Mouse (Mus musculus) T-helper 2 cell (primary cell): Measurements from ENCODE around the gene Cbll1.

ENCODE experiments used
- in situ Hi-C: fragments of 300-600 bp; cut with MboI, MseI; formaldehyde crosslinking; loops from one replicate; pipeline ENCODE4 v1.15.1; 2025; ENCODE audit warnings: high pct_unique_total_duplicates

The Cbll1 gene

DNA sequence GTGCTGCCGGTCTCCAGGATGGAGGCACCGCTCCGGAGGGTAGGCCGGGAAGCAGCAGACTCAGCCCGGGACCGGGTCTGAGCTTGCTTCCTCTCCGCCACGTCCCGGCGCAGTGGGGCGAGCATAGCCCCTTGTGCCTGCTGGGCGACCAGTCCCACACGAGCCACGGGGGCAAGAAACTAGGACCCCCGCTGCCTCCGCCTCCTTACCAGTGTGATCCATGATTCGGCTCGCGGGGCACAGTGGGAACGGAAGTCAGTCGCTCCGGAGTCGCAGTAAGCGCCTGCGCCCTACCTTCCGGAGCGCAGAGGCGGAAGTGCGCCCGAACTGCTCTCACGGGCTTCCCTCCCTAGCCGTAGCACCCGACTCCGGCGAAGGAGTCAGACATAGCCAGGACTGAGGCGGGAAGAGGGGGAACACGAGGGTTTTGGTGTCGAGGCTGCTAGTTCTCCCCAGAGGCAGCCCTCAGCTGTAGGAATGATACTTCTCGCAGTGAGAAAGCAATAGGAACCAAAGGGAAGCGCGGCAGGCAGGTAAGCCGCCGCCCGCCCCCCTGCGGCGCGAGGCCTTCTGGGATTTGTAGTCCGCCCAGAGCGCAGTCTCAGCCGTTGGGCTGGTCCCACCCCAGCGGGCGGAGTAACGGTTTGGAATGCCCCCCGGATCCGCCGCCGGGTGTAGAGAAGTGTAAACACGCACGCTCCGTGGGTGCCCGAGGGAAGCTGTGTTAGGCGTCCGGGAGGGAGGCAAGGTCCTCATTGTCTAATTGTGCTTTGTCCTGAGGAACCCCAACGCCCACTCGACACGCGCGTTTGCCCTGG, at the start of gene Cbll1:
TSS of gene Cbll1 (minus strand) at position 303 of the 818 bp plus-strand sequence.
- in situ Hi-C loops = loop anchor here (5.0 kb wide), 1 partner anchor 138 kb away; no protein-coding TSS in a partner anchor

DNA sequence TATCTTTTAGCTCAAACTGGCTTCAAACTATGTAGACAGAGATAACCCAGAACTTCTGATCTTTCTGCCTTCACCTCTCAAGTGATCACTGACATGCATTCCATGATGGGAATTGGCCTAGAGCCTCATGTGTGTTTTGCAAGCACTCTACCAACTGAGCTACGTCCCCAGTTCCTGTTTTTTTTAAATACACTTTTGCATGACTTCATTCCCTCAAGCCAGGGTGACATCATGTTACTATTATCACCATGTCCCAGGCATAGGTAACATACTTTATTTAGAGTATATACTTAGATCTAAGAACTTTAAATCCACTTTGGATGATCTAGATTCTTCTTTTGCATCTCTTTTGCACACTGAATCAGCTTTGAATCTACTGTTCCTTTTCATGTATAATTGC, 46.6 kb upstream of the Cbll1 start:
- in situ Hi-C loops = no loop called here

DNA sequence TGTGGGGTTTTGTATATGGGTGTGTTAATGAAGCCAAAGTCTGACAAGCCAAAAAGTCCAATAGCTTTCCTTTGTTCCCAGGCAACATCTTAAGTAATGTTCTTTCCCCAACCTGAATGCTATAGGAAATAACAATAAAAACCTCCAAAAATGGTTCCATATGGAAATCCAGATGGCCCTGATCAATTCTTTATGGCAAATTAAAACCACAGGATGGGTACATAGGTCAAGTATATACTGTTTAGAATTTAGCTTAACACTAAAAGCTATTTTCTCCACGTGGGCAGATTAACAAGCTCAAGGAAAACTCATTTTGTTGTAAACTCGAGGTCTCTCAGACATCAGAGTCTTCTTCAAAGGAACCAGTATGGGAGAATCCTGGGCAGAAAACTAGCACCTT, 45.8 kb upstream of the Cbll1 start:
- in situ Hi-C loops = no loop called here

DNA sequence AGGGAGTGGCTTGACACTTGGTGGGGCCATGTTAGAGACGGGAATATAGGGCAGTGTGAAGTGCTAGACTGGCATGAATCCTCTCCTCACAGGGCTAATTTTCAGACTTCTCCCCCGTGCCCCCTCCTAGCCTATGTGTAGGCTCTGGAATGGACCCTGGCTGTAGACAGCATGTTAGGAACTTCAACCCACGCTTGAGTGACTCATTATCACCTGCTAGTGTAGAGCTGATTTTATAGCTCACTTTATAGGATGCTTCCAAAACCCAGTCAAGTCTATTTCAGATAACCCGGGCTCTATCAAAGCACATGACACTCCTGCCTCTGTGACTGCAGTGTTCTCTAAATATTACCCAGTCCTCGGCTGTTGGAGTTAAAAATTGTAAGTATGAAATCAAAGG, 42.1 kb upstream of the Cbll1 start:
- in situ Hi-C loops = no loop called here

DNA sequence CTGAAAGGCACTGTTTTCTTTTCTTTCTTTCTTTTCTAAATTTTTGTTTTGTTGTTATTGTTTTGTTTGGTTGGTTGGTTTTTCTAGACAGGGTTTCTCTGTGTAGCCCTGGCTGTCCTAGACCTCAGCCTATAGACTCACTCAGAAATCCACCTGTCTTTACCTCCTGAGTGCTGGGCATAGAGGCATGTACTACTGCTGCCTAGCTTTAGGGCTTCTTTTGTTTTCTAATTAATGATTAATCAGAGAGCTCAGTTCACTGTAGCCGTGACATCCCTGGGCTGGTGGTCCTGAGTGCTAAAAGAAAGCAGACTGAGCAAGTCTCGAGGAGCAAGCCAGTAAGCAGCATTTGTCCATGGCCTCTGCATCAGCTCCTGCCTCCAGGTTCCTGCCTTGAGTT, 40.4 kb upstream of the Cbll1 start:
- in situ Hi-C loops = no loop called here

DNA sequence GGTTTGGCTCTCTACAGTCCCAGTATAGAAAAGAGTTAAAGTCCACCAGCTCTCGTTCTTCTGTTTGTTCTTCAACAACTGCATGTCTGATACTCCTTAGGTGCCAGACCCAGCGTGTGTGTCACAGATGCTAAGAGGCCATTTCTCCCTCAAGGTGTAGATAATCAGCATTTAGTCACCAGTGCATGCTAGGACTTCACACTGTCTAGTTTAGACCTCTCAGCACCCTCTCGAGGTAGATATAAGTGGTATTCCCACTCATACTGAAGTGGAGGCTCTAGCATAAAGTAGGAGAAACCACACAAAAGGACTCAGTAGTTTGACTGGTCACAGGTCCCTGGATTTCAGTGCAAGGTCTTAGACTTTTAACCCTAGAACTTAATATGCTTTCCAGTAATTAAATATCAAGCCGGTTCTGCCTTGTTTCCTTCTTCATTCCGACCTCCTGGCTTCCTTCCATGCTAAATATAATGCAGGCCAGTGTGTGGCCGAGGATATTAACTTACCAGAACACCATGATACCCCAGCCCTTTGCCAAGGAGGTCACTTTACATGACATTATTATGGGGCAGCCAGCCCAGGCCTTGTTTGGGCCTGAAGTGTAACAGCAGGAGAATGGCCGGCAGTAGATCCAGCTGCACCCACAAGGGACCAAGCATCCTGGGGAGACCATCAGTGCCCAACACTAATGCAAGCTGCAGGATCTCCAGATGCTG, 38.3 kb upstream of the Cbll1 start:
- in situ Hi-C loops = no loop called here

DNA sequence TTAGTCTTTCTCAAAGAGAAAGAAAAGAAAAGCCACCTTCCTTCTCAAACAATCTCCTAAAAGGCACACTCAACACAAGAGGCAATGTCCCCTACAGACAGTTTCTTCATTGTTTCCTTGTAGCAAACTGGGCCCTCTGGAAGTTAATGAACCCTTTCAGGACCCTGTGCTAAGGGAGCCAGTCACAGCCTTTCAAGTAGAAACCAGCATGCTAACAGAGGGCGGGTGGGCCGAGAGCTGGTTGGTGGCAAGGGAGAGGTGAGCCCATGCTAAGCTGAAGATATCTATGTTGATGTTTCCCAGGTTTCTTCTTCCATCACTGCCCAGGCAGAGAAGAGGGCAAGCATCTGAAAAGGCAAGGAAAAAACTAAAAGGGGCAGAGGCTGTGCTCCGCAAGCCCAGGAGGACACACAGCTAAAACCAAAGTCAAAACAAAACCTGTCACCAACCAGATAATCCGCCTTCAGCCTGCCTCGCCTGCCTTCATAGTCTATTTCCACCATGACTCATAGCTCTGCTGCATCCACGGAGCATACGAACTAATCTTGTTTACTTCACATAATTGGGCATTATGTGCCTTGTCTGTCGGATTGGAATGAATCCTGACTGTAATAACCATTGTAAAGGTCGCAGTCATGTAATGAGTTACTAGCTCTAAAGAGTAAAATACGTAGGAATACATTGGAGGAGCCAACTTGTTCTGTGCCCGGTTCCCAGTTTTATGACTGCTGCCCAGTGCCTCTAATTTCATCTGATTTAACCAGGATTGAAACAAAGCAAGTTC, 34.8 kb upstream of the Cbll1 start:
- in situ Hi-C loops = no loop called here

DNA sequence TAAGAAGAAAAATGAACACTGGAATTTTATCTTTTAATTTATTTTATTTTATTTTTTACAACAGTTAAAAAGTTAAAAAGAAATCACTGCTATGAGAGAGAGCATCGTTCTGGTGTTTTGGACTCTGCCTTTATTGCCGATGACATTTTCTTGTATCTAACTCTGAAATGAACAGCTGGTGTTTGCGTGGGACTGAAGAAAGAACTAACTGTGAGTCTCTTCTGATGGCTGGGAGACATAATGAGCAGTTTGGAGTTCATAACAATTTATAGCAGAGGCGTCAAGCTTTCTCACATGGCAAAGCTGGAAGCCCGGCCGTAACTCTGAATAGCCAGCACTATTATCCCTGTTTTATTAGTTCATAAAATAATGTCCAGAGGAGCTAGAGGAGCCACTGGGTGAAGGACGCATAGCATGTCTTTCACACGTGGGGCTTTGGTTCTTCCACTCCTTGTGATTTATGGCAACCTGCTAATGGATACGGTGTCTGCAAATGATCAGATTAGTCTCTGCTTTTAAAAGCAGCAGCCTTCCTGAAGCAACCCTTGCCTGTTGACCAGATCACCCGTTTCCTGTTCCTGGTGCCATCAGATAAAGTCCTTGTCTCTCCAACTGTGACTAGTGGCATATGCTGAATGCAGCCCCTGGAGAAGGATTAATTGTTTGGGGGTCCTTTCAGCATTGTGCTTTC, 33.9 kb upstream of the Cbll1 start:
- in situ Hi-C loops = no loop called here

DNA sequence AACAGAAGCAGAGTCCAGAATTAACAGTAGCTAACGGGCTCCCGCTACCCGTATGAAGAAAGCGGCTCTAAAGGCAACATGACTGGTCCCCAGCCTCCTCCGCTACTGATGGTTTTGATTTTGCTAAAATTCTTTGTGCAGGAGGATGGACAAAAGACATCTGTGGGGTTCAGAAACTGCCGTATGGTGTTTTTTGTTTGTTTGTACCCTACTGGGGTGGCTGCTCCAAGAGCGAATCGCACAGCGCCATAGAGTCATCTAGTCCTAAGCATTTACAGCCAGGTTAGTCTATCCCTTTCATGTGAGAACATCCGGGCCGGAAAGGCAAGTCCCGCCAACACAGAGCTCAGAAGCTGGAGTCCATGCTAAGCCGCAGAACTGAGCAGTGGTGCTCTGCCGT, 32.6 kb upstream of the Cbll1 start:
- in situ Hi-C loops = no loop called here

DNA sequence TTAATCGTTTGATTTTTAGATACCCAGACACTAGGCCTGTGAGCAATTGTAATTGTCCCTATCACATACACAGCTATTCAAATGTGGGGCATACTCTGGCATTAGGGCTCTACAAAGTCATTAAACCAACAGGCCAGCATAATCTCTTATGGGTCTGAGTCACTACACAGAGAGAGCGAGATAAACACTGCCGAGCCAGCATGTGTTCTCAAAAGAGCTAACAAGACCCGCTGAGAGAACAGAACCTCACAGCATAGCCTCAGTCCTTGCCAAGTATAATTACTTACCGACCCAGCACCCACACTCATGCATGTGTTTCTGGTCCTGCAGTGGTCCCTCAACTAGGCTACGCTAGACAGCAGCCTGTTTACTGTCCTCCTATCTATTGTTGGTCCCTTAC, 28.0 kb upstream of the Cbll1 start:
- in situ Hi-C loops = no loop called here

DNA sequence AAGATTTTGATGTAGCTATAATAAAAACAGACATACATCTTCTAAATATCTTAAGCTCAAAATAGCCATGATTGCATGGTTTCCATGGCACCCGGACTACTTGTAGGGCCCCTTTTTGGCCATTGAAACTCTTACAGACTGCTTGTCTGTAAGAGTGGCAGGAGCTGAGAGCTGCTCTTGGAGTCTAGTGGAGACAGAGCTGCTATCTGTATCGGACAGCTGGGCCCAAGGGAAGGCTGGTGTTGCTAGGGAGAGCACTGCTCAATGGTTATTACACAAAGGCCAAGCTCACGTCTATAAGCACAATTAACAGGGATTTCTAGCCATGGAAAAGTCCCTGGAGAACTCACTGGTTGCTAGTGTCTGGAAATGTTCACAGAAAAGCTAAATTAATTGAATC, 22.0 kb upstream of the Cbll1 start:
- in situ Hi-C loops = no loop called here

DNA sequence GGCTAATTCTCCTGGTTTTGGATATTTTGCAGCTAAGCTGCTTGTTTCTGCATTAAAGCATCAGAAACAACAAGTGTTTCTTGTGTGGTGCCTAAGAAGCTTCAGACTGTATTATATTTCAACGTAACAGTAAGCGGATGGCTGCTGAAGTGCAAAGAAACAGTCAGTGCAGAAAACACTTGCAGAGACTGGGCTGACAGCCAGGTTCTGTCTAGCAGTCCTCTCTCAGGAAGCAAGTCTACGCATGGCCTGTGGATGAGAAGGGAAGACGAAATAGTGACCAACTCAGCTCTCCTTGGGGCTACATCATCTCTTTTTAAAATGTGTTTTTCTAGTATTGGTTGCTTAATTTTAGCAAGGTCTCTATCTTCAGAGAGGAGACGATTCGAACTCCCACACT, 20.7 kb upstream of the Cbll1 start:
- in situ Hi-C loops = no loop called here

DNA sequence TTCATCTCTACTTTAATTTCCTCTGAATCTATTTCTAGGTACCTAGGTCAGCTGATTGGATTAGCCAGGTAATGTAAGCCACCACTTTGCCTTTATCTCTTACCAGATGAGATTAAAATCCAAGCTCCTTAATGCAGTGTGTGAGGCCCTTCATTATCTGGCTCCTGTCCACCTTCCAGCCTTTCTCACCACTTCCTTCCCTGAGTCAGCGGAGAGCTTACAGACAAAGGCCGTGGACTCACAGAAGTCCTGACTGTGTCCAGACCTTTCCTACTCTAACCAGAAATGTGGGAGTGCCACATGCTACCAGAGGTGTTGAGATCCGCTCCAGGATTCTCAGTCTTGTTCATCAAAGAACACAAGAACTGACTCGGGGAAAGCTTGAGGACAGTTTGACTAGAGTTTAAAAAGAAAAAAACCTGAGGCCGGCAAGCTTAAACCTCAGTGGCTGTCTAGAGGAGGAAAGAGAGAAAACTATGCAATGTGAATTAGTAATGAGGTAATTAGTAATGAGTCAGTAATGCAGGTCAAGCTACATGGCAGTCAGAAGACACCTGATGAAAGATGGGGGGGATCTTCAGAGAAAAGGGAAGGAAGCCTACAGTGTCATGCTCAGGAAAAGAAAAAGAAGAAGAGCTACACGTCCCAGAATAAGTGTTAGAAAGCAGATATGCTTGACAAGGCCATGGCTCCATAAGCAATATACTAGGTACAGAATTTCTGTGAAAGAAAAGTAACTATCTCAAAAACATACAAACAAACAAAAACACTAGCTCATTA, 14.5 kb upstream of the Cbll1 start:
- in situ Hi-C loops = no loop called here

DNA sequence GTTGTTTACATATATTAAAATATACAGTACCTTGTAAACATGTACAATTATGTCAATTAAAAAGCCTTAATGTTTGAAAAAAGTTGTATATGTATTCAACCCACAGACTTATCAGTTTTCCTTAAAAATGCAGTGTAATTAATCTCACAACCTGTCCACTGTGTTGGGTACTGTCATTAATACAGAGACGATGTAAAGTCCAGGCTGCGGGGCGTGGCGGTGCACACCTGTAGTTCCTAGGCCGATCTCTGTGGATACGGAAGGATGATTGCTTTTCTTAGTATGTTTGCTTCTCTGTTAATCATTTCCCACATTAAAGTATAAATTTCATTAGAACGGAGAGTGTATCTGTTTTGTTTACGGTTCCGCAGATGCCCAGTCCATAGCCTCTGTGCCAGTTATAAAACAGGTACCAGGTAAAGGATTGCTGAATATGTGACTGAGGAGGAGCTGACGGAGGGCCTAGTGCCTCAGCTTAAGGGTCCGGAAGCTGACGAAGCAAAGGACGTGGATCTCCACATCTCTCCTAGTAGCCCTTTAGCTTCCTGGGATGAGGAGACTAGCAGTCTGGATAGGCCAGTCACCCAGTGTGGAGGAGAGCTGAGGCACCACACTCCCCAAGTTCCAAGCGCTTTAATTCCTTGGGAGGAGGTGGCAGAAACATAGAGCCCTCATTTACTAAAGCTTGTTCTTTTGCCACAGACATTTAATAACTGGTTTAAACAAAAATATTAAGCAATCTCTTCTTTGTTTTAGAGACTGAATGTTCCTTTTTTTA, 13.4 kb upstream of the Cbll1 start:
- in situ Hi-C loops = no loop called here

DNA sequence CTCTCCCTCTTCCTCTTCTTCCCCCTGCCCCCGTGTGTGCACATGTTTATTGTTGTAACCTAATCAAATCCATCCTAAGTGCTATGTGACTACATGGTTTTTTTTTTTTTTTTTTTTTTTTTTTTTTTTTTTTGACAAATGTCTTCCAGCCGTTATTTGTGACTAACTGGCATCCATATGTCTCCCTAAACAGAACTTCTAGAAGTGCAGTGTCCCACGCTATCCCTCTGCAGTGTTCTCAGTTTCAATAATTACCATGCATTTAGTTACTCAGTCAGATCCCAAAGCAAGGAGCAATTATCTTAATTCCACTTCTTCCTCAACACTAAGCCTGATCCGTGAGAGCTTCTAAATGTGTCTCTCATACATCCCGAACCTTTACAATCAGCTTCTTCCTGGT, 11.8 kb upstream of the Cbll1 start:
- in situ Hi-C loops = no loop called here

DNA sequence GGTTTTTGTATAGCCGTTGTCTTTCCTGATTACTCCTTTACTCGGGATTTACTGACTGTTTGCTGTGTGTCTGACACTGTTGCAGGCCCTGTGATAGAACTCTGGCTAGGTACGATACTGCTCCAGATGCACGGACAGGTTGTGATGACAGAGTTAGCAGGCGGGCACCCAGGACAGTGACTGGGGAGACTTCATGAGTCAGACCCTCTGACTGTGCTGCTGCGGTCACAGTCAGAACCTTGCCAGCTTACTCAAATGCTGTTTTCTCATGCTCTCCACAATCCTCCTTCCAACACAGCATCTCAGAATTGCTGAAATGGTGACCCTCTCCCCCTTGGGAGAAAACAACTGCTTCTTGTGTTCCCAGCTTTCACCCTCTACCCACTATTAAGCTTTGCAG, 9.1 kb upstream of the Cbll1 start:
- in situ Hi-C loops = loop anchor here (5.0 kb wide), 1 partner anchor 424 kb away; no protein-coding TSS in a partner anchor

DNA sequence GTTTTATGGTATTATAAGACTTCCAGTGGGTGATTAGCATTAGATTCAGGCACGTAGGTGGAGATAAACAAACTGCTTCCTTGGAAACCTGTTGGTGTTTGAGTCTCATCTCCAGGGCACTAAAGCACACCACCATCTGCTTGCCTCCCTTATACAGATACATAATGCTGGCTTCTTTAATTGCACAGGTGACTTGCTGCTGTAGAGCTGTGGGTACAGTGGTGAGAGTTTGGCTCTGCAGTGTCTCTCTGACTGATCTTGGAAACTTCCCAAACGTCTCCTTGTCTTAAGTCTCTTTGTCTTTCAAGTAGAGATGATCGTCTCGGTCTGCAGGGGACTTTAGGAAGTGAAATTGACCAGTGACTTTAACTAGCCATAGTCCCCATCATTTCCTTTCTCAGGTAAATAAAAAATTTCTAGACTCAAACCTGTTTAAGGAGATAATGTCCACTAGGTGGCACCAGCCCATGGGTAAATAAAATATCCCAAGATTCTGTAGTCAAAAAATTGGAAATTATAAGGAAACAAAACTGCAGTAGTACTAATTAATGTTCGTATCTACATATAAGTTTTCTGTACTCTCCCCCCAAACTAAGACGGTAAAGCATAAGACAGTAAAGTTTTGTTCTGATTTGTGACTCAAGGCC, 8.4 kb upstream of the Cbll1 start:
- in situ Hi-C loops = loop anchor here (5.0 kb wide), 1 partner anchor 424 kb away; no protein-coding TSS in a partner anchor

DNA sequence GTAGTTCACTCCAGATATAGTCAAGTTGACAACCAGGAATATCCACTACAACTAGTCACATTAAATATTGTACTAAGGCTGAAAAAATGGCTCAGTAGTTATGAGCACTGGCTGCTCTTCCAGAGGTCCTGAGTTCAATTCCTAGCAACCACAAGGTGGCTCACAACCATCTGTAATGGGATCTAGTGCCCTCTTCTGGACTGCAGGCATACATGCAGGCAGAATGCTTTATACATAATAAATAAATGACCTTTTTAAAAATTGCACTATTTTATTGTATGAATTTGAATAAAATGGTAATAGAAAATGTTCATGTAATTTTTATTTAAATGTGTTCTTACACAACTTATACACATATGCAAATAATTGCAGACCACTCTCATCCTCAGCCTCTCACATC, 3.8 kb upstream of the Cbll1 start:
- in situ Hi-C loops = no loop called here

DNA sequence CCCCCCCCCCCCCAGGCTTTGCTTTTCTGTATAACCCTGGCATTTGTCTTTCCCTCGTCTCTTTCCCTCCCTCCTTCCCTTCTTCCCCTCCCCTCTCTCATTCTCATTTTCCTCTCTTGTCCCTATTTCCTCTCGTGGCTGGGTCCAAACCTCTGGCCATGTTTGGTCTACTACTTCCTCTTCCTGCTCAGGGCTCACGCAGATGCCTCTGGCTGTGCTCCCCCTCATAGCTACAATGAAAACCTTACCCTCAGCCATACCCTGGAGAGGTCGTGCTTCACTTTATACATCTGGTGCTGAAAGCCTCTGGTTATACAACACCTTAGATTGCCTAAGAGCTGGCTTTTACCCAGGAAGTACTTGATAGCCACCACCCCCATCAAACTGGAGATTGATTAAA, 1.9 kb upstream of the Cbll1 start:
- in situ Hi-C loops = no loop called here

DNA sequence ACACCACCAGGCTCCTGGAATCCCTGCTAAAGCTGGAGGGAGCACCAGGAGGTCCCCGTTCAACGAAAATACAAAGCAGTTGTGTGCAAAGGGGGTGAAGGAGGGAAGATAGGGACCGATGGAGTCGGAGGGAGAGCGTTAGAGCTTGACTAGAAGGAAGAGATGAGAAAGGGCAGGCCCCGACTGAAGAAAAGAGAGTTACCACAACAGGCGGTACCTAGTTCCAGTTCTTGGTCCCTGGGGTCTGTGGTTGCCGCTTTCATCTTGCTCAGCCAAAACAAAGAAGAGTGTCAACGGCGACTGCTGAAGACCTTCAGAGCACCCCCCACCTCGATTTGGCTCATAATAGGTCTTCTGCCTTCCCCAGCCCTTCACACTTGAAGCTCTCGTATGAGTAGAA, 780 bp upstream of the Cbll1 start:
- in situ Hi-C loops = no loop called here
